Mouse (Mus musculus) neural tube, embryonic 11.5 days (tissue): ENCODE measurements around the gene Mmp21. TPM values are rescaled to one million over a fixed set of nuclear protein-coding genes. Genes with fewer than 3 reads are reported as not detected.

Experiments used
- ATAC-seq: fragments of 200-750 bp; cut with Nextera tagmentation; 2 replicates; pipeline ENCODE4 v1.8.0; 2017; ENCODE audit warnings: moderate number of reproducible peaks, mild to moderate bottlenecking, moderate TSS enrichment, moderate library complexity; ENCODE audit not compliant: insufficient read depth, low FRiP score, low TSS enrichment
- DNase-seq: peaks from one replicate; pipeline ENCODE4 v3.0.0-alpha.2; 2015; ENCODE audit warnings: low spot score
- H3K27ac ChIP-seq: fragments of 300-500 bp; sonication (generic); 2 replicates; pipeline ENCODE4 v1.5.1; 2014; ENCODE audit warnings: low read depth, mild to moderate bottlenecking, low read length
- H3K27me3 ChIP-seq: fragments of 300-500 bp; sonication (generic); 2 replicates; pipeline ENCODE4 v1.6.1; 2014; ENCODE audit warnings: mild to moderate bottlenecking, low read length, mixed read lengths; ENCODE audit not compliant: control insufficient read depth, insufficient read depth
- H3K36me3 ChIP-seq: fragments of 300-500 bp; sonication (generic); 2 replicates; pipeline ENCODE4 v1.6.1; 2014; ENCODE audit warnings: mild to moderate bottlenecking, low read length, moderate library complexity, mixed read lengths; ENCODE audit not compliant: control insufficient read depth, insufficient read depth
- H3K4me1 ChIP-seq: fragments of 300-500 bp; sonication (generic); 2 replicates; pipeline ENCODE4 v1.6.1; 2014; ENCODE audit warnings: low read length, mixed read lengths; ENCODE audit not compliant: control insufficient read depth, insufficient read depth
- H3K4me2 ChIP-seq: fragments of 300-500 bp; sonication (generic); 2 replicates; pipeline ENCODE4 v1.6.1; 2014; ENCODE audit warnings: low read depth, mild to moderate bottlenecking, moderate library complexity
- H3K4me3 ChIP-seq: fragments of 300-500 bp; sonication (generic); 2 replicates; pipeline ENCODE4 v1.5.1; 2014; ENCODE audit warnings: low read depth, low read length
- H3K9ac ChIP-seq: fragments of 300-500 bp; sonication (generic); 2 replicates; pipeline ENCODE4 v1.6.1; 2014; ENCODE audit warnings: mild to moderate bottlenecking, low read length
- H3K9me3 ChIP-seq: fragments of 300-500 bp; sonication (generic); 2 replicates; pipeline ENCODE4 v1.6.1; 2016; ENCODE audit warnings: low read length; ENCODE audit not compliant: control insufficient read depth
- WGBS: fragments of 180-500 bp; shearing (Covaris S2); extraction: QIAGEN DNeasy Blood & Tissue Kit; methylation state at CpG from one replicate; pipeline ENCODE4 v1.1.7; 2014; 5-methylcytosine and 5-hydroxymethylcytosine counted together
- polyA plus RNA-seq: library from polyadenylated mRNA; unstranded; fragments of >200 nt; fragmentation: Nextera tagmentation; extraction: Ambion mirVana; gene quantifications from 2 replicates; pipeline ENCODE4 v1.2.1, GENCODE M21; 2014

The Mmp21 gene
- polyA plus RNA-seq, 1 experiment from 2014 or later: not detected

GRCm38 (mm10) chr7:133638306-133638705, 41.6 kb downstream of the Mmp21 start:
- H3K27ac ChIP-seq: no peak overlapping the region
- 23% methylated on average over 13 of the region's 13 CpGs for WGBS

DNA sequence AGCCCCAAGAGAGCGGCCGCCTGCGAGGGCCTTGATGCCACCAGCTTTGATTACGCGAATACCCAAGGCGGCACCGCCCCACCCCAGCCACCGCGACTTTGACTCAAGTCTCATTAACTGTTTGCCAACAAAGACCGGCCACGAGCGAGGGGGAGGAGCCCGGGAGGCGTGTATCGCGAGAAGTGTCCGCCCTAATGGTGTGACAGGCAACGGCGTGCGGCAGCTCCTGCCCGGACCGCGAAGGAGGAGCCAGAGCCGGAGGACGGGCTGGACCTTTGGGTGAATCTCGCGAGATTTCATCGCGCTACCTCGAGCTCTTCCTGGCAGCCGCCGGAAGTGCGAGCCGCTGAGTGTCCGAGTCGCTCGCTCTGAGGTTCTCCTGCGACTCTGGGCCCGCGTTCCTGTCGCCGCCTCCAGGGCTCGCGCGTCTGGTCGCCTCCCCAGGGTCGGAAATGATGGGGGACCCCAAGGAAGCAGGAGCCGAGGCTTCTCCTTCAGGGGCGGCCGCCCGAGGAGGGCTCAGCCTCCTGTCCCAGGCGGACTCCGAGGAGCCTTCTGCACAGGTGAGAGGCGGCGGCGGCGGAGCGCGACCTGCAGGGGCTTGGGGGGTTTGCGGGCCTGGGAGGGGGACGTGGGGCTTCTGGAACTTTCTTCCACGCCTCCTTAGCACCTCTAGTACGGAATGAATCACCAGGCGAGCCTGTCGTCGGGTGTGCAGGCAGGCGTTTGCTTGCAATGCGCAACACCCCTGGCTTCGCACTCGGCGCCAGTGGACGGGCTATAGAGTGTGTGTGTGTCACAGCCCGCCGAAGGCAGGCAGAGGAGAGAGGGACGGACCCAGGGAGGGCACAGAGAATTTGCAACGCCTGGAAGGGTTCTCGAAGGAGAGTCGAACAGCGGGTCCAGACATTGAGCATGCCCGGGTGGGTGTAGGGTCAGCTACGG, 42.2 kb downstream of the Mmp21 start, which contains the start of gene Edrf1:
TSS of gene Edrf1 (plus strand) at position 183 of the 945 bp plus-strand sequence.
- Histone ChIP-seq H3K27ac (peak within 1 kb of the TSS; percentile 83), H3K27me3 (no peaks in the 10 kb centered on the region), H3K36me3 (peaks cover 6% of the 10 kb centered on the region), H3K4me2 (peak within 1 kb of the TSS; percentile 74), H3K9me3 (no peaks in the 10 kb centered on the region), H3K4me1 (peaks cover 6% of the 10 kb centered on the region), H3K9ac (peak within 1 kb of the TSS; percentile 89), H3K4me3 (peak within 1 kb of the TSS; percentile 56)
- DNase-seq: peak; percentile 98
- under 1% methylated on average over 81 of the region's 81 CpGs for WGBS
- peak; percentile 97 for ATAC-seq

More at GRCm38 (mm10) chr7:133638306-133638705, 41.6 kb downstream of the Mmp21 start:
- Histone ChIP-seq H3K9ac (peak overlapping the region; percentile 69), H3K36me3 (peaks cover 8% of the 10 kb centered on the region), H3K4me3 (peak overlapping the region; percentile 56), H3K9me3 (no peaks in the 10 kb centered on the region), H3K27me3 (no peaks in the 10 kb centered on the region), H3K4me1 (peaks cover 6% of the 10 kb centered on the region), H3K4me2 (peak overlapping the region; percentile 72)
- ATAC-seq: no peak
- no peak for DNase-seq

DNA sequence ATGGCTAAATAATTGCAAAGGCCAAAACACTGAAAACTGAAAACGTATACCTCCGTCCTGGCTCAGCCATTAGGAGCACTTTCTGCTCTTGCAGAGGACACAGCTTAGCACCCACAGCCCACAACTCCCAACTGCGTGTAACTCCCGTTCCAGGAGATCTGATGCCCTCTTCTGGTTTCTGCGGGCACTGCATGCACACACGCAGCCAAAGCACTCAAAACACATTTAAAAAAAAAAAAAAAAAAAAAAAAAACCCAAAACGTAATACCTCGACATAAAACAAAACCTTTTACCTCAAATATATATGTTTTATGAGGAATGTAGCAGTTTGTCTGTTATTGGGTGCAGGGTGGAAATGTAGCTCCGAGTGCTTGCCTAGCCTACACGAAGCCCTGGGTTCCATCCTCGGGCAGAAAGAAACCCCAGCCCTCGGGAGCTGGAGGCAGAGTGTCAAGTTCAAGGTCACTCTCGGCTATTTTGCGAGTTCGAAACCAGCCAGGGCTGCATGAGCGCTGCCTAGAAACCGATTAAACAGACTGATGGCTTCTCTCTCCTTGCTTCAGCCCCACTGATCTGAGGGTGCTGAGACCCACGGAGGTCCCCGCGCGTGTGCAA, 43.0 kb downstream of the Mmp21 start:
- Histone ChIP-seq H3K9me3 (no peaks in the 10 kb centered on the region), H3K9ac (peak overlapping the region; percentile 89), H3K27ac (peak overlapping the region; percentile 83), H3K4me1 (peaks cover 6% of the 10 kb centered on the region), H3K27me3 (no peaks in the 10 kb centered on the region), H3K4me3 (peak overlapping the region; percentile 56), H3K36me3 (peaks cover 1% of the 10 kb centered on the region), H3K4me2 (peak overlapping the region; percentile 74)
- WGBS: 2% methylated on average over 21 of the region's 21 CpGs
- peak; percentile 88 for DNase-seq
- ATAC-seq: peak; percentile 55

DNA sequence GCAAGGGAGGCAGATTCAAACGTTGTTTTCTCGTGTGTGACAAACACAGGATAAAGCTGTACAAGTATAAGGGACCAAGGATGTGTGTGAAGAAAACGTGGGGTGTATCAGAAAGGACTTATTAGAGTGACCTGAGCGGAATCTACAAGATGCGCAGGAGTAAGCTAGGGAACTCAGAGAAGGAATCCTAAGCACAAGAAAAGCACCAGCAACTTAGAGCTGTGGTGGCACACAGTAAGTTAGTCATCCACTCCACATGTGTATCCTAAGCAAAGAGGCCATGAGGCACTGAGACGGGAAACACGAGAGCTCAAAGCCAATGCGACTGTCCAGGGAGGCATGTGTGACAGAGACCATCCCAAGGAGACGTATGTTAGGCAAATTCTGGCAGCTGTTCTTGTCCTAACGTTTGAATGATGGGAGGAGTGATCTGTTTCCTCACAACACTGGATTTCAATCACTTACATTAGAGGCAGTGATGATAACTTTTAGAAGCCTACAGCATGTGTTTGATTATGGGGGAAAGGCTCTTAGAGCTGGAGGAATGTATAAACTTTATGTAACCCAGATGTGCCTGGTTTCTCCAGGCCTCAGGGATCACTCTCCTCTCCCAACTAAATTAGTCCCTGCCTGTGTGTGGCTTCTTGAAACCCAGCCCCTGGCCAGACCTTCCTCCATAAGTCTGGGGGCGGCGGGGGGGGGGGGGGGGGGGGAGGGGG, 44.8 kb downstream of the Mmp21 start:
- Histone ChIP-seq H3K27me3 (no peaks in the 10 kb centered on the region), H3K4me3 (no peak overlapping the region), H3K9ac (no peak overlapping the region), H3K4me1 (peaks cover 6% of the 10 kb centered on the region), H3K4me2 (no peak overlapping the region), H3K27ac (no peak overlapping the region), H3K36me3 (no peaks in the 10 kb centered on the region), H3K9me3 (no peaks in the 10 kb centered on the region)
- WGBS: 57% methylated on average over 10 of the region's 12 CpGs
- ATAC-seq (no peak), DNase-seq (peak; percentile 19)

DNA sequence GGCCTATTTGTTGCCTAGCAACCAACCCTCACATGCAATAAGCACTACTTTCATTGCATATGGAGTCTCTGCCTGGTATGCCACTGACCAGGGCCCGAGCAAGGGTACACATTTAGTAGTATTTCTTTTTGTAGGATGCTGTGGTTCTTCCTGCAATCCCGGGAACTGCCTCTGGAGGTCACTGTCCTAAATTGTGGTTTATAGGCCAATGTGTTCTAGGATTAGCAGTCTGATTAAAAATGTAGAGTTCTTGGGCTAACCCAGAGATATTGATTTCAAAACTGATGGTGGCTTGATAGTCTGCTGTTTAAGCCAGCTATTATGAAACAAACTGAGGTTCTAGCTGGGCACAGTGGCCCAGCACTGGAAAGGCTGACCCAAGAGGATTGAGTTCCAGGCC, 47.4 kb downstream of the Mmp21 start:
- 32% methylated on average over 2 of the region's 2 CpGs for WGBS
- ATAC-seq: no peak
- H3K36me3 ChIP-seq: no peaks in the 10 kb centered on the region
- H3K9ac ChIP-seq: no peak overlapping the region
- H3K27ac ChIP-seq: no peak overlapping the region
- H3K9me3 ChIP-seq: no peaks in the 10 kb centered on the region
- no peaks in the 10 kb centered on the region for H3K27me3 ChIP-seq
- no peaks in the 10 kb centered on the region for H3K4me1 ChIP-seq
- H3K4me3 ChIP-seq: no peak overlapping the region
- H3K4me2 ChIP-seq: no peak overlapping the region
- DNase-seq: peak; percentile 58

DNA sequence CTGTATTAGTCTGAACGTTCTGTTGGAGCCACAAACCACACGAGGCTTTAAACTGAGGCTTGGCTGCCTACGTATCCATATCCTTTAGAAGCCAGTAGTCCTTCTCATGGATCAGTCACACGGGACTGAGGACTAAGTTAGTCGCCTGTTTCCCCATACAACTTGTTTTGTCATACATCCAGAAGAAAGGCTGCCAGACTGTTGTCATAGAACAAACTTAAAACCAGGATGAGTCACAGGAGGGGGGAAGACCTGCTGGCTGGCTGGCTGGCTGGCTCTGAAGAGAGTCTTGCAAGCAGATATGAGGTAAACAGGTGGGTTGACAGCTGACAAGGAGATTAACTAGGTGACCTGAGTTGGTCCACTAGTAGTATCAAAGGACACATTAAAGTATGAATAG, 49.0 kb downstream of the Mmp21 start:
- H3K27ac ChIP-seq: no peak overlapping the region
- no peak overlapping the region for H3K4me3 ChIP-seq
- ATAC-seq (no peak), DNase-seq (no peak)
- H3K9ac ChIP-seq: no peak overlapping the region
- H3K36me3 ChIP-seq: no peaks in the 10 kb centered on the region
- 86% methylated on average over 5 of the region's 5 CpGs for WGBS
- H3K27me3 ChIP-seq: no peaks in the 10 kb centered on the region
- no peaks in the 10 kb centered on the region for H3K4me1 ChIP-seq
- H3K4me2 ChIP-seq: no peak overlapping the region
- H3K9me3 ChIP-seq: no peaks in the 10 kb centered on the region

DNA sequence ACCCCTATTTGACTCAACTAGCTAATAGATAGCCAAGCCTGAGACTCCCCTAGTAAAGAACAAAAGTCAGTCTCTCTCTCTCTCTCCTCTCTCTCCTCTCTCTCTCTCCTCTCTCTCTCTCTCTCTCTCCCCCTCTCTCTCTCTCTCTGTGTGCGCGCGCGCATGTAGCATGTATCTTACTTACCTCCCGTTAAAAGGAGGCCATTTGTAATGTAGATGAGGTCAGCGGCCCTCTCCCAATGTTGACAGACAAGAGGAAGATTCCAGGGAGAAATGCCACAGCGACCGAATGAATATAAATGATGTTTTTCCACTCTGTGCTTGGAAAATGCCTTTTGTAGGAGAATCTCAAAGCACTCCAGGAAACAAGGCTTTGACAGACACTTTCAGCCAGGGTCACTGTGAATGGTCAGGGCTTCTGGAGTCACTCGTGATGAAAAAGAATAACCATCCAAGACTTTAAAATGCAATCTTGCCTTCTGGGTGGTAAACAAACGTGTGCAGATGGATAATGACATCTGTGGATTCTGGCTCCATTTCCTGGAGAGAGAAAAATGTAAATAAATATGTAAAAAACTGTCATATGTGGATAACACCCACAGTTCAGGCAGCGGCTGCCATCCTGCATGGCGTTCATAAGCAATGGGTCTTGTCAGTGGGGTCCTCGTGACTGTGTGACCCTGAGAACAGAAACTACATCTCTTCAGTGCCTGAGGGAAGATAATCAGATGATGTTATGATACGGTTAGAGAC, 52.5 kb downstream of the Mmp21 start:
- no peaks in the 10 kb centered on the region for H3K9me3 ChIP-seq
- no peaks in the 10 kb centered on the region for H3K4me1 ChIP-seq
- no peak overlapping the region for H3K27ac ChIP-seq
- H3K27me3 ChIP-seq: no peaks in the 10 kb centered on the region
- 55% methylated on average over 14 of the region's 14 CpGs for WGBS
- H3K4me3 ChIP-seq: no peak overlapping the region
- H3K4me2 ChIP-seq: no peak overlapping the region
- ATAC-seq (no peak), DNase-seq (no peak)
- no peak overlapping the region for H3K9ac ChIP-seq
- H3K36me3 ChIP-seq: no peaks in the 10 kb centered on the region
